Mouse (Mus musculus) right cerebral cortex, postnatal 25 days (tissue): Measurements from ENCODE around the gene Dand5.

Experiments
- DNase-seq: peaks from one replicate; pipeline ENCODE4 v3.0.0; 2022

Gene Dand5

DNA sequence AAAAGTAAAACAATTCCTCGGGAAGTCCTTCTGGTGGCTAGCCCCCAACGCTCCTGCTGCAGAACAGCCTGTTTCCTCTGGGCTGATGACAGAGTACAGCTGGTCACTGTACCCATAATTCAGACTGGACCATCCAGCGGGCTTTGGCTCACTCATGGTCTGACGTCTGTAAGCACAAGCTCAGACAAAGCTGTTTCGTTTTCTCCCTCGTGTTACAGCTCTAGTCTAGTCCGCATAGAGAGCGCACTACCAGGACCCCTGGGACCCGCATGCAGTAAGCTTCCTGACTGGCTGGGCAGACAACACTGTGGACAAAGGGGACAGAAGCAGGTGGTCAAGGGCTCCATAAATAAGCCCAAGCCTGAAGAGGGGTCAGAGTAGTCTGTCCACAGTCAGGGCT, 56.2 kb downstream of the Dand5 start:
- DNase-seq: no peak

DNA sequence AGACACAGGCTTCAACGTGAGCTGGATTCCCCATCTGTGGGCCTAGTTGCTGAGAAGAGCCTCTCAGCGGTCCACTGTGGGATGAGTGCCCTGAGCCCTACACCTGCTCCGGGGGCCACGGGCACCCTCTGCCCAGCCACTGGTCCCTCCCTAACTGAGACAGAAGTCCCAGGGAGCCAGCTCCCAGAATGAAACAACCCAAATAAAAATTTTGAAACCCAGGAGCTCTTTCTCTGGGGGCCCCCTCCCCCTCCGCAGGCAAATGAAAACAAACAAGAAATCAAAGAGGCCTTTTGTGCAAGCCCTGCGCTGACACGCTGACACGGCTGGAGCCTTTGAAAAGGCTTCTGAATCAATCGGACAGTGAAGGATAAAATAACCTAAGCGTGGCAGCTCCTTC, 57.0 kb downstream of the Dand5 start:
- DNase-seq: no peak
